Mouse (Mus musculus): ENCODE data around the gene Hmbs. TPM values are rescaled to one million over a fixed set of nuclear protein-coding genes. Genes with fewer than 3 reads are reported as not detected.
"Not testable (repeated sequence)": the region's sequence is repeated elsewhere in the genome, so short reads cannot be mapped to it uniquely, and the experiment has no call there.

The Hmbs gene
- polyA plus RNA-seq (2015; fragmentation: Nextera tagmentation; extraction: Ambion mirVana): 91.6 and 92.2 TPM in 2 replicates

GRCm38 (mm10) chr9:44343781-44344421 is at the start of gene Hmbs:
Gene Hmbs, minus strand, starts transcription at chr9:44344228.
- WGBS: under 1% methylated on average over 39 of the region's 39 CpGs
- Histone ChIP-seq H3K4me2 (peak within 1 kb of the TSS; percentile 71), H3K4me3 (peak within 1 kb of the TSS; percentile 84), H3K4me1 (peaks cover 17% of the 10 kb centered on the region), H3K27me3 (no peaks in the 10 kb centered on the region), H3K9me3 (replicated peaks) (no peaks in the 10 kb centered on the region), H3K27ac (peak within 1 kb of the TSS; percentile 96), H3K36me3 (ENCODE audit: poor library complexity, severe bottlenecking) (peaks cover 55% of the 10 kb centered on the region), H3K9ac (peak within 1 kb of the TSS; percentile 80)
- peak; percentile 98 for ATAC-seq

GRCm38 (mm10) chr9:44391466-44391865 is 47.4 kb upstream of the Hmbs start:
- Histone ChIP-seq H3K27ac (no peak overlapping the region), H3K9ac (no peak overlapping the region), H3K4me2 (no peak overlapping the region), H3K36me3 (ENCODE audit: poor library complexity, severe bottlenecking) (peaks cover 53% of the 10 kb centered on the region), H3K4me1 (no peaks in the 10 kb centered on the region), H3K9me3 (replicated peaks) (no peaks in the 10 kb centered on the region), H3K4me3 (no peak overlapping the region), H3K27me3 (no peaks in the 10 kb centered on the region)
- ATAC-seq: 0 out of 2 replicates have a peak, but pooled peaks have one; percentile 51
- 43% methylated on average over 4 of the region's 4 CpGs for WGBS

- H3K27ac ChIP-seq: no peak overlapping the region
- H3K36me3 ChIP-seq (ENCODE audit: poor library complexity, severe bottlenecking): peaks cover 75% of the 10 kb centered on the region
- no peak for ATAC-seq
- H3K4me1 ChIP-seq: no peaks in the 10 kb centered on the region
- no peak overlapping the region for H3K4me3 ChIP-seq
- 59% methylated on average over 8 of the region's 8 CpGs for WGBS
- no peaks in the 10 kb centered on the region for H3K9me3 ChIP-seq (replicated peaks)
- no peaks in the 10 kb centered on the region for H3K27me3 ChIP-seq
- no peak overlapping the region for H3K9ac ChIP-seq
- no peak overlapping the region for H3K4me2 ChIP-seq
Measured at GRCm38 (mm10) chr9:44389273-44389672, 45.2 kb upstream of the Hmbs start.

DNA sequence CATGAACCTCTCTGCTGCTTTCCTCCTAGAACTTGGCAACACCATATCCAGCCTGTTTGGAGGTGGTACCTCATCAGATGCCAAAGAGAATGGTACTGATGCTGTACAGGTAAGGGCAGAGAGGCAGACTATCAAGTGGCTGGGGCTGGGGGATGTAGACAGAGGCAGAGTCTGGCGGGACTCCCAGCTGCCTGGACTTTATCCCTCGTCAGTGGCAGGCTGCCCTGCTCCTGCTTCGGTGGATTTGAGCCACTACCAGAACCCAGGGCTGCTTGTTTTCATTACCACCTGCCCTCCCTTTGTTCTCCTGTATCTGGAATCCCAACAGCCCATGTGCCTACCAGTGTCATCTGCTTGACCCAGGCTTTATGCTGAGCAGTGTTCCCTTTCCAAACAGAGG is 43.2 kb upstream of the Hmbs start:
- 94% methylated on average over 3 of the region's 3 CpGs for WGBS
- H3K27me3 ChIP-seq: no peaks in the 10 kb centered on the region
- no peaks in the 10 kb centered on the region for H3K4me1 ChIP-seq
- no peak for ATAC-seq
- no peak overlapping the region for H3K4me2 ChIP-seq
- no peak overlapping the region for H3K9ac ChIP-seq
- peaks cover 96% of the 10 kb centered on the region for H3K36me3 ChIP-seq (ENCODE audit: poor library complexity, severe bottlenecking)
- no peaks in the 10 kb centered on the region for H3K9me3 ChIP-seq (replicated peaks)
- no peak overlapping the region for H3K4me3 ChIP-seq
- no peak overlapping the region for H3K27ac ChIP-seq

GRCm38 (mm10) chr9:44384596-44384995 is 40.6 kb upstream of the Hmbs start:
- no peak for ATAC-seq
- no peak overlapping the region for H3K4me2 ChIP-seq
- no peaks in the 10 kb centered on the region for H3K9me3 ChIP-seq (replicated peaks)
- H3K27ac ChIP-seq: no peak overlapping the region
- peaks cover 91% of the 10 kb centered on the region for H3K36me3 ChIP-seq (ENCODE audit: poor library complexity, severe bottlenecking)
- H3K27me3 ChIP-seq: no peaks in the 10 kb centered on the region
- WGBS: 94% methylated on average over 13 of the region's 13 CpGs
- H3K9ac ChIP-seq: no peak overlapping the region
- peaks cover 11% of the 10 kb centered on the region for H3K4me1 ChIP-seq
- no peak overlapping the region for H3K4me3 ChIP-seq

GRCm38 (mm10) chr9:44379862-44380261 is 35.8 kb upstream of the Hmbs start:
- H3K27me3 ChIP-seq: no peaks in the 10 kb centered on the region
- ATAC-seq: no peak; the same call in 1 of the 2 replicates
- peaks cover 43% of the 10 kb centered on the region for H3K36me3 ChIP-seq (ENCODE audit: poor library complexity, severe bottlenecking)
- H3K4me1 ChIP-seq: peaks cover 21% of the 10 kb centered on the region
- no peaks in the 10 kb centered on the region for H3K9me3 ChIP-seq (replicated peaks)
- peak overlapping the region; percentile 93 for H3K4me2 ChIP-seq
- peak overlapping the region; percentile 90 for H3K4me3 ChIP-seq
- 13% methylated on average over 15 of the region's 15 CpGs for WGBS
- H3K27ac ChIP-seq: peak overlapping the region; percentile 81
- H3K9ac ChIP-seq: peak overlapping the region; percentile 98

- no peaks in the 10 kb centered on the region for H3K27me3 ChIP-seq
- peak within 1 kb of the TSS; percentile 98 for H3K9ac ChIP-seq
- WGBS: under 1% methylated on average over 81 of the region's 83 CpGs
- H3K4me1 ChIP-seq: peaks cover 21% of the 10 kb centered on the region
- H3K9me3 ChIP-seq (replicated peaks): no peaks in the 10 kb centered on the region
- H3K4me2 ChIP-seq: peak within 1 kb of the TSS; percentile 93
- H3K36me3 ChIP-seq (ENCODE audit: poor library complexity, severe bottlenecking): peaks cover 37% of the 10 kb centered on the region
- peak; percentile 99 for ATAC-seq
- peak within 1 kb of the TSS; percentile 81 for H3K27ac ChIP-seq
- peak within 1 kb of the TSS; percentile 90 for H3K4me3 ChIP-seq
Measured at GRCm38 (mm10) chr9:44379054-44379834, 35.2 kb upstream of the Hmbs start, which contains the start of gene Hyou1. Gene Hyou1, plus strand, starts transcription at chr9:44379490.

GRCm38 (mm10) chr9:44378153-44378730 is 34.2 kb upstream of the Hmbs start:
- peak overlapping the region; percentile 77 for H3K27ac ChIP-seq
- no peak for ATAC-seq

DNA sequence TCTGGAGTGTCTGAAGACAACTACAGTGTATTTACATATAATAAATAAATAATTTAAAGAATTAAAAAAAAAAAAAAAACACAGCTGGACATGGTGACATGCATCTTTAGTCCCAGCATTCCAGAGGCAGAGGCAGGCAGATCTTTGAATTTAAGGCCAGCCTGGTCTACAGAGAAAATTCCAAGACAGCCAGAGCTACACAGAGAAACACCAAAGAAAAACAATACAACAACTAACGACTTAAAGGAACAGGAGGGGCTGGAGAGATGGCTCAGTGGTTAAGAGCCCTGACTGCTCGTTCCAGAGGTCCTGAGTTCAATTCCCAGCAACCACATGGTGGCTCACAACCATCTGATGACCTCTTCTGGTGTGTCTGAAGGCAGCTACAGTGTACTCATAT is 33.3 kb upstream of the Hmbs start:
- not testable (repeated sequence) for H3K27me3 ChIP-seq; H3K9ac ChIP-seq; H3K4me2 ChIP-seq; H3K9me3 ChIP-seq (replicated peaks); H3K27ac ChIP-seq; ATAC-seq; H3K4me3 ChIP-seq
- peaks cover 21% of the 10 kb centered on the region for H3K4me1 ChIP-seq
- H3K36me3 ChIP-seq (ENCODE audit: poor library complexity, severe bottlenecking): peaks cover 18% of the 10 kb centered on the region
- 80% methylated on average over 2 of the region's 2 CpGs for WGBS

More at GRCm38 (mm10) chr9:44378153-44378730, 34.2 kb upstream of the Hmbs start:
- H3K4me1 ChIP-seq: peaks cover 21% of the 10 kb centered on the region
- H3K4me3 ChIP-seq: peak overlapping the region; percentile 90
- H3K27me3 ChIP-seq: no peaks in the 10 kb centered on the region
- H3K4me2 ChIP-seq: peak overlapping the region; percentile 93
- H3K9me3 ChIP-seq (replicated peaks): no peaks in the 10 kb centered on the region
- peaks cover 27% of the 10 kb centered on the region for H3K36me3 ChIP-seq (ENCODE audit: poor library complexity, severe bottlenecking)
- H3K9ac ChIP-seq: peak overlapping the region; percentile 81
- WGBS: 91% methylated on average over 5 of the region's 5 CpGs

DNA sequence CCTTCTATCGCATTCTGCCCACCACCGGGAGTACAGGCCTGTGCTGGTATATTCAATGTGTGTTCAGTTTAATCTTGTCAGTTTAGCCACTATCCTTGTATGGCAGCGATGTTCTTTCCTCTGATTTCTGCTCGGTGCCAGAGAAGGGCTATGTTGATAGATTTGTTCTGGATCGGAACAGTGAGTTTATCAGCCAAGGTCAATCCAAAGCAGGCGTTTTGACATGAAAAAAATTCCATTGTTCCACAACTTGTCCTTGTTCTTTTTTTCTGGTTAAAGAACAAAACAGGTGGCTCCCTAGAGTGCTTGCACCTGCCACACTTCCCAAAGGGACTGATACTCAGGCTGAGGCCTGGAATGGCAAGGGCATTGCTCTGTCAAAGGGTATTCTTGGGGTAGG is 32.1 kb upstream of the Hmbs start:
- H3K36me3 ChIP-seq (ENCODE audit: poor library complexity, severe bottlenecking): peaks cover 6% of the 10 kb centered on the region
- no peak overlapping the region for H3K4me2 ChIP-seq
- H3K9ac ChIP-seq: no peak overlapping the region
- no peak overlapping the region for H3K27ac ChIP-seq
- WGBS: 89% methylated on average over 6 of the region's 6 CpGs
- H3K9me3 ChIP-seq (replicated peaks): no peaks in the 10 kb centered on the region
- ATAC-seq: no peak
- H3K4me3 ChIP-seq: no peak overlapping the region
- no peaks in the 10 kb centered on the region for H3K27me3 ChIP-seq
- peaks cover 21% of the 10 kb centered on the region for H3K4me1 ChIP-seq

DNA sequence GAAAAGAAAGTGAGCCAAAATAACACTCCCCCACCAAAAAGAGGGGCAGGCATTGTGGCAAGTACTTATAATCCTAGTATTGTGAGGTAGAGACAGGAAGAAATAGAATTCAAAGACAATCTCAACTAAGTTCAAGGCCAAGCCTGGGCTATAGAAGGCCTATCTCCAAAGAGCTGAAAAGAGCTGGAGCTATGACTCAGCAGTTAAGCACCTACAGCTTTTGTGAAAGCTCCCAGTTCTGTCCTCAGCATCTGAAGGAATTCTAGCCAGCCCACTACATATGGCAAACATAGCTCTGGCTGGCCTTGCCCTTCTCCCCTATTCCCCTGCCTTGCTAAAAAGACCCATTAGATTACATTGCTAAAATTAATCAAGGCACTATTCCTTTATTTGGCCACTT is 29.4 kb upstream of the Hmbs start:
- H3K9ac ChIP-seq: no peak overlapping the region
- no peak for ATAC-seq
- H3K27me3 ChIP-seq: no peaks in the 10 kb centered on the region
- no peak overlapping the region for H3K27ac ChIP-seq
- no peak overlapping the region for H3K4me3 ChIP-seq
- H3K36me3 ChIP-seq (ENCODE audit: poor library complexity, severe bottlenecking): no peaks in the 10 kb centered on the region
- no peak overlapping the region for H3K4me2 ChIP-seq
- H3K4me1 ChIP-seq: peaks cover 8% of the 10 kb centered on the region; the same call in 1 of the 2 replicates
- no peaks in the 10 kb centered on the region for H3K9me3 ChIP-seq (replicated peaks)

DNA sequence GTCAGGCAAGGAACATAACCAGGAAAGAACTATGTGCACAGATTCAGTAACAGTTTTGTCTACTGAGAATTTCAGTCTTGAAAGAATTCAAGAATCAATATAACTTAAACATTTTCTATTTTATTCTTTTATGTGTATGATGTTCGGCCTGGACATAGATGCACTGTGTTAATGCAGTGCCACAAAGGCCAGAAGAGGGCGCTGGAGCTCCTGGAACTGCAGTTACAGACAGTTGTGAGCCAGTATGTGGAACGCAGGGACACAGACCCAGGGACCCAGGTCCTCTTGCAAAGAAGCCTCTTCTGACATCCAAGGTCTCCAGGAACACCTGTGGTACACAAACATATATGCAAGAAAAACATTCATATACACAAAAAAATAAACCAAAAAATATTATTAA is 20.5 kb upstream of the Hmbs start:
- Histone ChIP-seq H3K9ac (no peak overlapping the region), H3K27me3 (no peaks in the 10 kb centered on the region), H3K4me1 (peaks cover 11% of the 10 kb centered on the region), H3K4me3 (no peak overlapping the region), H3K36me3 (ENCODE audit: poor library complexity, severe bottlenecking) (peaks cover 3% of the 10 kb centered on the region), H3K27ac (no peak overlapping the region), H3K9me3 (replicated peaks) (no peaks in the 10 kb centered on the region), H3K4me2 (no peak overlapping the region)
- ATAC-seq: no peak
- WGBS: 57% methylated on average over 3 of the region's 3 CpGs
